Mouse (Mus musculus) heart, postnatal 4 days (tissue): ENCODE measurements around the gene Pole. TPM values are rescaled to one million over a fixed set of nuclear protein-coding genes. Genes with fewer than 3 reads are reported as not detected.
A peak's percentile ranks its signal among the peaks of the same experiment; 100 is the strongest.

ENCODE experiments used
- DNase-seq: peaks from one replicate; pipeline ENCODE4 v3.0.0; 2021
- total RNA-seq, 2 experiments: library from RNA; stranded (reverse); gene quantifications; 2 replicates each; pipeline ENCODE4 v1.2.3; 2021

The Pole gene
- total RNA-seq, 2 experiments from 2014 or later = 20.9 to 22.0 TPM

- DNase-seq = no peak
Measured at GRCm38 (mm10) chr5:110345553-110345952, 59.4 kb downstream of the Pole start.

GRCm38 (mm10) chr5:110347006-110347405 lies 60.9 kb downstream of the Pole start:
- no peak for DNase-seq

DNA sequence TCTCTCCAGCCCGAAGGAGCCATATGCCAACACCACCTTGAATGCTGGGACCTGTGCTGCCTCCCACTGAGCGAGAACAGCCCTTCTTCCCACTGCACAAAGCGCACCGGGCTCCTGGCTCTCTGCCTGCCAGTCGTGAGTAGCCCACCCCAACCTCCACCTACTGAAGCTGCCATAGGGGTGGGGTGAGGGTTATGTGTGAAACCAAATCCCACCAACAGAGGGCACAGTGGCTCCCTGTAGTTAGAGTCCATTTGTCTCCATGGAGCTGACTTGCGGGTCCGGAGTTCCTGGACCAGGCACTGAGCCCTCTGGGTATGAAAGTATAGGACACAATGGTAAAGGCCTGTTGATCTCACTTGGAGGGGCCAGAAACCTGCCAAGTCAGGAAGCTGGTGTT lies 68.6 kb downstream of the Pole start:
- DNase-seq = peak; percentile 54

- DNase-seq = peak; percentile 88
Measured at GRCm38 (mm10) chr5:110357531-110358179, 71.5 kb downstream of the Pole start.

DNA sequence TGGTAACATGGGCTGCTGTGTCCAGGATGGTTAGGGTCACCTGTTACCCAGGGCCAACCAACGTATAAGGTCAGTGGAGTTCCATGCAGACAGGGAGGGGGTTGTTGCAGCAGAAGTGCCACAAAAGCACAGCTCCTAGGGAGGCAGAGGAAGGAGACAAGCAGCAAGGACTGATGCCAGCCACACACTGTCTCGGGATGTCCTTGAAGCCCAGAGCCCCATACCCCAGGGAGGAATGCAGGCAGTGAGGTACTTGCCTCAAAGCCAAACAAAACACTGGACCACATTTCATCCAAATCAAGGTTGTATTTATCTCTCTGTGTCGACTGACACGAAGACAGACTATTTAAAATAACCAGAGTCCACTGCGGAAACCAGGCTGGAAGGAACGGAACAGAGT lies 75.4 kb downstream of the Pole start:
- DNase-seq = no peak

GRCm38 (mm10) chr5:110362813-110363178 lies 76.7 kb downstream of the Pole start:
- no peak for DNase-seq

DNA sequence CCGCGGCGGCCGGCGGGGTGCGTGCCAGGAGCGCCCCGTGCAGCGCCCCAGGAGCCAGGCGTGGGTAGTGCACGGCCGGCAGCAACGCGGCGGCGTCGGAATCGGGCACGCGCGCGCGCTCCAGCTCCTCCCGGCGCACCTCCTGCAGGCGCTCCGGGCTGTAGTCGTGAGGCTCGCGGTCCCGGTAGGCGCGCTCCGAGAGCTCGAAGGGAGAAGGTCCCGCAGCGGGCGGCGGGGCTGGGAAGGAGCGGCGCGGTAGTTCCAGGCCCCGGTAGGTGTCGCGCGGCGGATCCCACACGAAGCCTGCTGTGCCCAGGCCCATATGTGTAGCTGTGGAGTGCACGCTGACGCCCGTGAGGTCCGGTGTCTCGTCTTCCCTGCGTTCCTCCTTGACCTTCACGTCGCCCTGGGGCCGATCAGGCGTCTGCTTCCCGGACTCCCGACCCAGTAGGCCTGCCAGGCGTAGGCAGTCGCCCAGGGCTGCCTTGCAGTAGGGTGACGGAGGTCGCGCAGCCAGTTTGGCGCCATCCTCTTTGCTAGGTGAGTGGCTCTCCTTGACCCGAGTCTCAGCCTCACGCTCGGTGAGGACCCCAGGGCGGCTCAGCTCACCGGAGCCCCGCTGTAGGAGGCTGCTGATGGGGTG lies 77.2 kb downstream of the Pole start:
- DNase-seq = peak; percentile 86

DNA sequence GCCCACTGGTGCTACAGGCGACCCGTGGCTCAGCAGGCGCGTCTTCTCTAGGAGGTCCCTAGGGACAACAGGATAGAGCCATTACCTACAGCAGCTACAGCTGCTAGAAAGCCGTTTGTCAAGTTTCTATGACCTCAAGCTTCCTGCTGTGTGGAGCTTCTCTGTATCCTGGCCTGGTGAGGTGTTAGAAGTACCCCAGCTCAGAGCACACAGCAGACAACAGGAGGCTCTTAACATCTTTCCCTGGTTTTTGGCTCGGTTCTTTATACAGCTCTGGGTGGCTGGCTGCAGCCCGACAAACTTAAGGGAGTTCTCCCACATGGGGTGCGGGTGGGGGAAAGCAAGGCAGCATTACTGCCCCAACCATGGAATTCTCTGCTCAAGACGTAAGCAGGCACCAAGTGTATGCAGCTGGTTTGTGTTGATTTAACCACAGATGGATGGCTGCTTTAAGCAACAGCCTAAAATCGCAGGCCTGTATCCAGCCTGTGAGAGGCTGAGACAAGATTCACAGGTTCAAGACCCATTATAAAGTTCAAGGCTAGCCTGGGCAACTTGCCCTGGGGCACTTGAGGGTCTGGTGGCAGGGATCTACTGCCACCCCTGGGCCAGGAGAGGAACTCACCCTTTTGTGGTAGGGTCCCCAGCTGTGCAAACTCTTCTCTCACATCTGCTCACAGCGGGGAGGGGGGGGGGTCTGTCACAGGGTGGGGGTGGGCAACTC lies 77.9 kb downstream of the Pole start:
- no peak for DNase-seq

DNA sequence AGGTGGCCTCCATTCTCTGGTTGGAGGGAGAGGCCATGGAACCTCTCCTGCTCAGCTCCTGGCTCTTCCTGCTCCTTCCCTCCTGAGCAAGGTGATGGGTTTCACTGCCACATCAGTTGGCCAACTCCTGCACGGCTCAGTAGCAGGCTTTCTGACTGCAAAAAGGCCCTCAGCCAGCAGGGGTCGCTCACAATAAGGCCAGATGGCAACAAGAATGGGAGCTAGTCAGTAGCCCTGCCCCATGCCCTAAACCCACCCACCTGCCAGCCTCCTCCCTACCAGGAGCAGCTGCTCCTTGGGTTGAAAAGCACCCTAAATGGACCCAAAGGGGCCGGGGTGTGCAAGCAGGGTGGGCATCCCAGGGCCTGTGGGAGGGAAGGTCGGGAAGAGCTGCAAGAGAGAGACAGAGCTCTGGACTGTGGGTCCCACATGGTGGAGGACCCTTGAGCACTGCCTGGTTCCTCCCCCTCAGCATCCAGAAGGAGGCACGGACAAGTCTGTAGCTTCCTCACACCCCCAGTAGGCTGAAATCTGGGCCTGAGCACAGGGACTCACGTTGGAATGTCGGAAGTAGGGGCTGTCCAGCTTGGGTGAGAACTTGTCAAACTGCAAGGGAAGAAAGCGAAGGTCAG lies 90.8 kb downstream of the Pole start:
- DNase-seq = peak; percentile 85

GRCm38 (mm10) chr5:110378181-110378583 lies 92.1 kb downstream of the Pole start:
- DNase-seq = no peak

GRCm38 (mm10) chr5:110379086-110379485 lies 93.0 kb downstream of the Pole start:
- DNase-seq = no peak

- no peak for DNase-seq
Measured at GRCm38 (mm10) chr5:110379823-110380222, 93.7 kb downstream of the Pole start.

- no peak for DNase-seq
Measured at GRCm38 (mm10) chr5:110384491-110384890, 98.4 kb downstream of the Pole start.

GRCm38 (mm10) chr5:110385263-110385662 lies 99.2 kb downstream of the Pole start:
- no peak for DNase-seq

- peak; percentile 75 for DNase-seq
Measured at GRCm38 (mm10) chr5:110386371-110387330, 100.5 kb downstream of the Pole start.

Other genes with a start within 250 kb of the Pole start
- gene Gm17655, start 213.8 kb upstream of the Pole start, total RNA-seq = 1 to 10 TPM; 2.8 to 3.3 TPM
- not detected for gene Gm35315, start 191.9 kb upstream of the Pole start, total RNA-seq
- not detected for gene Plcxd1, start 186.3 kb upstream of the Pole start, total RNA-seq
- gene Gtpbp6, start 178.1 kb upstream of the Pole start, total RNA-seq = 10 to 100 TPM; 32.3 to 33.6 TPM
- gene Zfp605, start 176.2 kb upstream of the Pole start, total RNA-seq = 1 to 10 TPM; 2.7 to 3.1 TPM
- gene Chfr, start 150.5 kb upstream of the Pole start, total RNA-seq = 10 to 100 TPM; 23.5 to 23.7 TPM
- gene Golga3, start 109.6 kb upstream of the Pole start, total RNA-seq = 10 to 100 TPM; 35.5 to 38.7 TPM
- gene Ankle2, start 55.3 kb upstream of the Pole start, total RNA-seq = 10 to 100 TPM; 27.9 to 29.8 TPM
- 10 to 100 TPM; 41.4 to 42.8 TPM for gene Pgam5, start 16.4 kb upstream of the Pole start, total RNA-seq
- 10 to 100 TPM; 23.3 to 25.0 TPM for gene Pxmp2, start 120 bp upstream of the Pole start, total RNA-seq
- gene P2rx2, start 56.9 kb downstream of the Pole start, total RNA-seq = not detected
- gene Lrcol1, start 58.4 kb downstream of the Pole start, total RNA-seq = not detected
- gene Fbrsl1, start 162.2 kb downstream of the Pole start, total RNA-seq = 10 to 100 TPM; 49.7 to 52.2 TPM